Mouse (Mus musculus) hindbrain, postnatal 0 days (tissue): ENCODE results near the gene Hepacam. TPM values are rescaled to one million over a fixed set of nuclear protein-coding genes. Genes with fewer than 3 reads are reported as not detected.

ENCODE experiments used
- ATAC-seq: fragments of 200-750 bp; cut with Nextera tagmentation; 2 replicates; pipeline ENCODE4 v1.8.0; 2017; ENCODE audit warnings: mild to moderate bottlenecking, moderate TSS enrichment, moderate library complexity
- DNase-seq: peaks from one replicate; pipeline ENCODE4 v3.0.0-alpha.2; 2015; ENCODE audit warnings: low spot score
- H3K27ac ChIP-seq: fragments of 300-500 bp; sonication (generic); 2 replicates; pipeline ENCODE4 v1.5.1; 2014; ENCODE audit warnings: mild to moderate bottlenecking
- H3K27me3 ChIP-seq: fragments of 300-500 bp; sonication (generic); 2 replicates; pipeline ENCODE4 v1.6.1; 2014; ENCODE audit warnings: low read length, mixed read lengths; ENCODE audit not compliant: insufficient read depth
- H3K36me3 ChIP-seq: fragments of 300-500 bp; sonication (generic); 2 replicates; pipeline ENCODE4 v1.6.1; 2014; ENCODE audit warnings: low read length, mixed read lengths; ENCODE audit not compliant: insufficient read depth
- H3K4me1 ChIP-seq: fragments of 300-500 bp; sonication (generic); 2 replicates; pipeline ENCODE4 v1.6.1; 2014; ENCODE audit warnings: antibody characterized with exemption, low read length, mixed read lengths; ENCODE audit not compliant: insufficient read depth
- H3K4me2 ChIP-seq: fragments of 300-500 bp; sonication (generic); 2 replicates; pipeline ENCODE4 v1.6.1; 2014; ENCODE audit warnings: low read depth, mild to moderate bottlenecking, low read length, moderate library complexity, mixed read lengths
- H3K4me3 ChIP-seq: fragments of 300-500 bp; sonication (generic); 2 replicates; pipeline ENCODE4 v1.5.1; 2014; ENCODE audit warnings: low read length
- H3K9ac ChIP-seq: fragments of 300-500 bp; sonication (generic); replicated peaks from 2 replicates; pipeline ENCODE4 v1.6.1; 2014; ENCODE audit warnings: mild to moderate bottlenecking, low read length, moderate library complexity, mixed read lengths
- H3K9me3 ChIP-seq: fragments of 300-500 bp; sonication (generic); 2 replicates; pipeline ENCODE4 v1.6.1; 2016; ENCODE audit warnings: low read length, mixed read lengths
- CTCF ChIP-seq: IDR thresholded peaks from 2 replicates; pipeline ENCODE4 v1.5.1; 2016; ENCODE audit warnings: antibody characterized with exemption, control low read depth, low read depth
- WGBS: fragments of 180-500 bp; shearing (Covaris S2); extraction: QIAGEN DNeasy Blood & Tissue Kit; methylation state at CpG from one replicate; pipeline ENCODE4 v1.1.7; 2014; 5-methylcytosine and 5-hydroxymethylcytosine counted together
- polyA plus RNA-seq: library from polyadenylated mRNA; unstranded; fragments of >200 nt; fragmentation: Nextera tagmentation; extraction: Ambion mirVana; gene quantifications from 2 replicates; pipeline ENCODE4 v1.2.1, GENCODE M21; 2015
- total RNA-seq: library from RNA; depleted of rRNA; stranded (reverse); fragments of >200 nt; gene quantifications from 2 replicates; pipeline ENCODE4 v1.2.3, GENCODE M21; 2014

Hepacam gene
- total and polyA plus RNA-seq, 2 experiments from 2014 or later: 45.9 to 69.2 TPM

- WGBS: 84% methylated on average over 7 of the region's 7 CpGs
- Histone ChIP-seq H3K27me3 (no peaks in the 10 kb centered on the region), H3K36me3 (no peaks in the 10 kb centered on the region), H3K27ac (0 out of 2 replicates have a peak overlapping the region, but pooled peaks have one; percentile 52), H3K4me1 (no peaks in the 10 kb centered on the region), H3K4me2 (0 out of 2 replicates have a peak overlapping the region, but pooled peaks have one; percentile 18), H3K9me3 (no peaks in the 10 kb centered on the region), H3K4me3 (no peak overlapping the region), H3K9ac (no peak overlapping the region)
- ATAC-seq (no peak), DNase-seq (no peak)
- TF ChIP-seq CTCF: no peak
Measured at GRCm38 (mm10) chr9:37402501-37402900, 35.4 kb downstream of the Hepacam start.

- peak overlapping the region; percentile 18; the same call in 1 of the 2 replicates for H3K4me2 ChIP-seq
- H3K9me3 ChIP-seq: no peaks in the 10 kb centered on the region
- ATAC-seq (no peak), DNase-seq (no peak)
- no peak for TF ChIP-seq CTCF
- WGBS: 81% methylated on average over 7 of the region's 7 CpGs
- H3K4me1 ChIP-seq: no peaks in the 10 kb centered on the region; the same call in 1 of the 2 replicates
- H3K9ac ChIP-seq: no peak overlapping the region
- H3K27ac ChIP-seq: no peak overlapping the region
- H3K4me3 ChIP-seq: no peak overlapping the region
- H3K27me3 ChIP-seq: no peaks in the 10 kb centered on the region
- H3K36me3 ChIP-seq: no peaks in the 10 kb centered on the region
Measured at GRCm38 (mm10) chr9:37403011-37403410, 35.9 kb downstream of the Hepacam start.

GRCm38 (mm10) chr9:37406372-37406771 is 39.2 kb downstream of the Hepacam start:
- no peak overlapping the region for H3K4me2 ChIP-seq
- WGBS: 0% methylated on average over 1 of the region's 1 CpGs
- no peaks in the 10 kb centered on the region for H3K27me3 ChIP-seq
- peak; percentile 46; the same call in 1 of the 2 replicates for ATAC-seq
- no peak overlapping the region for H3K27ac ChIP-seq
- H3K4me1 ChIP-seq: peaks cover 3% of the 10 kb centered on the region; the same call in 1 of the 2 replicates
- peak; percentile 63 for DNase-seq
- no peak overlapping the region for H3K4me3 ChIP-seq
- no peaks in the 10 kb centered on the region for H3K9me3 ChIP-seq
- H3K9ac ChIP-seq: no peak overlapping the region
- H3K36me3 ChIP-seq: no peaks in the 10 kb centered on the region
- TF ChIP-seq CTCF: peak; percentile 82

DNA sequence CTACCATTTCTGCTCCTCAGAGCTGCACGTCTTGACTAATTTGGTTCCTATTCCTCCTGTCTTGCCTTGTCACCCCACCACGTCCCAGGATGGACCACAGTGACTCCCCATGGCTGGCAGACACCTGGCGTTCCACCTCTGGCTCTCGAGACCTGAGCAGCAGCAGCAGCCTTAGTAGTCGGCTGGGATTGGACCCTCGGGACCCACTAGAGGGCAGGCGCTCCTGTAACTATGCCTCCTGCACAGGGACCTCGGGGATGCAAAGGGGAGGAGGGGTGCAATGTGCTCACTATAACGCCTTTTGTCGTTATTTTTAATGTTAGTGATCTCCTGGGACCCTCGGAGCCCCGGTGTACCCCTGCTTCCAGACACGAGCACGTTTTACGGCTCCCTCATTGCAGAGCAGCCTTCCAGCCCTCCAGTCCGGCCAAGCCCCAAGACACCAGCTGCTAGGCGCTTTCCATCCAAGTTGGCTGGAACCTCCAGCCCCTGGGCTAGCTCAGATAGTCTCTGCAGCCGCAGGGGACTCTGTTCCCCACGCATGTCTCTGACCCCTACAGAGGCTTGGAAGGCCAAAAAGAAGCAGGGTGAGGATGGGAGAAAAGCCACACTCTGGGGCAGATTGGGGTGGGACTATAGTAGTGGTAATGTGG is 40.8 kb downstream of the Hepacam start:
- Histone ChIP-seq H3K27me3 (no peaks in the 10 kb centered on the region), H3K9ac (no peak overlapping the region), H3K27ac (no peak overlapping the region), H3K36me3 (no peaks in the 10 kb centered on the region), H3K4me1 (peaks cover 3% of the 10 kb centered on the region; the same call in 1 of the 2 replicates), H3K4me2 (peak overlapping the region; percentile 38), H3K9me3 (no peaks in the 10 kb centered on the region), H3K4me3 (no peak overlapping the region)
- WGBS: 11% methylated on average over 19 of the region's 19 CpGs
- DNase-seq (peak; percentile 61), ATAC-seq (peak; percentile 73)
- peak; percentile 59 for TF ChIP-seq CTCF

DNA sequence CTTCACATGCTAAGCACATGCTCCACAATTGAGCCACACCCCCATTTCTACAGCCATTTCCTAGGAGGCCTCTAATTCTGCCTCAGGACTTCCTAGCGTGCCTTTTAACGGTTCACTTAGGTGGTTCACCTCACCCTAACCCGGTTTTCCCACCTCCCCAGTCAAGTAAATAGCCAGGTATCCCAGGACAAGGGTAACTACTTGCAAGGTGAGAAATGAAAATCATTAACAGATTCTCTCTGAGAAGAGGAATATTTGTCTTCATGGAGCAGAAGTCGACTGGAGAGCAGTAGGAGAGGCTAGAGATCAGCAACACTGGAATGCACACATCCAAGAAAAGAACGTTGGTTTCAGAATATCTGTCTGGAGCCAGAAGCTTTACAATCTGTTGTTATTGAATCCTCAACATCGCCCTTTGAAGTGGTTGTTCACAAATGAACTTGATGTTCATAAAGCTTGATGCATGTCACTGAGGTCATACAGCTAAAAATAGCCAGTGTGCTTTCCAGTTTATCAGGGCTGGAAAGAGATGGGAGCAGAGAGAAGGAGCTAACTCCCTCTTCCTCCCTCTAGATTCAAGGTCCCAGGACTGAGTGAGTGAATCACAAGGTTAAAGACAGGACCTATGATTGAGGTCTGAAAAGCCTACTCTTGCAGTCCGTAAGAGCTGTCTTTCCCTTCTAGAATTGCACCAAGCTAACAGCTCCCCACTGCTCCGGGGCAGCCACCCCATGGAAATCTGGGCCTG is 42.7 kb downstream of the Hepacam start:
- no peak overlapping the region for H3K4me3 ChIP-seq
- TF ChIP-seq CTCF: no peak
- peaks cover 3% of the 10 kb centered on the region; the same call in 1 of the 2 replicates for H3K4me1 ChIP-seq
- no peak overlapping the region for H3K9ac ChIP-seq
- no peaks in the 10 kb centered on the region for H3K36me3 ChIP-seq
- no peaks in the 10 kb centered on the region for H3K27me3 ChIP-seq
- DNase-seq (no peak), ATAC-seq (no peak)
- no peak overlapping the region for H3K4me2 ChIP-seq
- no peak overlapping the region for H3K27ac ChIP-seq
- 80% methylated on average over 8 of the region's 8 CpGs for WGBS
- H3K9me3 ChIP-seq: no peaks in the 10 kb centered on the region

DNA sequence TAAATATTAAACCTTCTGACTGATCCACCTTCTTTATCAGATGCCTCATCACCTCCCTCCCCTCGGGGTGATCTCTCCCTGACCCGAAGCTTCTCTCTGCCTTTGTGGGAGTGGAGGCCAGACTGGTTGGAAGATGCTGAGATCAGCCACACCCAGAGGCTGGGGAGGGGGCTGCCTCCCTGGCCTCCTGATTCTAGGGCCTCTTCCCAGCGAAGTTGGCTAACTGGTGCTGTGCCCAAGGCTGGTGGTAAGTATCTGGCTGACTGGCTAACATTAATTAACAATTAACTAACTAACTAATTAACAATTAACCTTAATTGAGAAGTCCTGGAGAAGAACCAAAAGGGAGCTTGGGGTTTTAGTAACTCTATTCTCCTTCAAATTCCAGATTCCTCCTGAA is 45.8 kb downstream of the Hepacam start:
- Histone ChIP-seq H3K27ac (no peak overlapping the region), H3K4me1 (peaks cover 3% of the 10 kb centered on the region; the same call in 1 of the 2 replicates), H3K9me3 (no peaks in the 10 kb centered on the region), H3K9ac (no peak overlapping the region), H3K27me3 (no peaks in the 10 kb centered on the region), H3K4me2 (no peak overlapping the region), H3K36me3 (no peaks in the 10 kb centered on the region), H3K4me3 (no peak overlapping the region)
- DNase-seq (no peak), ATAC-seq (no peak)
- WGBS: 62% methylated on average over 3 of the region's 3 CpGs
- no peak for TF ChIP-seq CTCF
